Comparison of ENCODE assay signal across 8 mouse cellular contexts in genomic region chr11:79530333-79530761, GRCm38 (mm10). TPM values are rescaled to one million over a fixed set of nuclear protein-coding genes. Genes with fewer than 3 reads are reported as not detected.
A peak's percentile ranks its signal among the peaks of the same experiment; 100 is the strongest.
DNase-seq lines count a peak whose midpoint lies in the region; ATAC-seq and TF ChIP-seq lines count a peak whose summit lies in the region.
"Had no signal": no experiment of that assay in that cellular context is flagged by ENCODE, and none has a peak within 500 bp of the region (broad histone marks: within the 10 kb centered on the region; RNA-seq: fewer than 3 reads in every experiment).

Gene Evi2, minus strand, starts transcription at chr11:79530589.
Gene Evi2a, minus strand, starts transcription at chr11:79530609.

- peaks cover 23% of the 10 kb centered on the region for H3K4me1 ChIP-seq in heart, postnatal 0 days (ENCODE audit: control insufficient read depth, insufficient read depth)
- no peaks in the 10 kb centered on the region for H3K4me1 ChIP-seq in hindbrain, embryonic 16.5 days (ENCODE audit: control insufficient read depth, insufficient read depth, low read depth, low read length)
- H3K4me1 ChIP-seq in stomach, postnatal 0 days (replicated peaks; ENCODE audit: control insufficient read depth, insufficient read depth): no peaks in the 10 kb centered on the region
- H3K4me1 ChIP-seq: limb, embryonic 12.5 days had no signal

- peak; percentile 97 for DNase-seq in 416B (ENCODE audit: low read depth)
- DNase-seq in heart, postnatal 0 days (ENCODE audit: low spot score): peak; percentile 19
- peak; percentile 48 for DNase-seq in lung, postnatal 25 days (ENCODE audit: low spot score)
- no peak for DNase-seq in adrenal gland, postnatal 10 days
- no peak for DNase-seq in stomach, postnatal 0 days (ENCODE audit: low spot score)

- H3K4me2 ChIP-seq in heart, postnatal 0 days (ENCODE audit: low read depth, low read length): no peak within 1 kb of the TSS
- H3K4me2 ChIP-seq in hindbrain, embryonic 16.5 days (ENCODE audit: low read length): no peak within 1 kb of the TSS
- no peak within 1 kb of the TSS for H3K4me2 ChIP-seq in stomach, postnatal 0 days (replicated peaks; ENCODE audit: low read depth)
- H3K4me2 ChIP-seq: limb, embryonic 12.5 days had no signal

- peaks cover 40% of the 10 kb centered on the region for H3K36me3 ChIP-seq in C2C12 (ENCODE audit: control insufficient read depth, insufficient read depth)
- H3K36me3 ChIP-seq in heart, postnatal 0 days (replicated peaks; ENCODE audit: control insufficient read depth, insufficient read depth, low read length): peaks cover 9% of the 10 kb centered on the region; the same call in 1 of the 2 replicates
- 0 out of 2 replicates have a peak, but pooled peaks cover 2% of the 10 kb centered on the region for H3K36me3 ChIP-seq in hindbrain, embryonic 16.5 days (ENCODE audit: control insufficient read depth, insufficient read depth, low read length)
- no peaks in the 10 kb centered on the region; the same call in 1 of the 2 replicates for H3K36me3 ChIP-seq in stomach, postnatal 0 days (ENCODE audit: control insufficient read depth, insufficient read depth, low read length)

- 85% methylated on average over 7 of the region's 7 CpGs for WGBS in heart, postnatal 0 days
- 83% methylated on average over 7 of the region's 7 CpGs for WGBS in hindbrain, embryonic 16.5 days
- WGBS in stomach, postnatal 0 days: 85% methylated on average over 7 of the region's 7 CpGs

- H3K9ac ChIP-seq in heart, postnatal 0 days (replicated peaks; ENCODE audit: low read depth, low read length): no peak within 1 kb of the TSS
- no peak within 1 kb of the TSS for H3K9ac ChIP-seq in hindbrain, embryonic 16.5 days (ENCODE audit: low read depth, low read length)
- H3K9ac ChIP-seq in stomach, postnatal 0 days (ENCODE audit: low read length): no peak within 1 kb of the TSS
- H3K9ac ChIP-seq: limb, embryonic 12.5 days had no signal

- peaks cover 31% of the 10 kb centered on the region for H3K79me2 ChIP-seq in C2C12 (ENCODE audit: control insufficient read depth, insufficient read depth)

- no peak for TF ChIP-seq EP300 in heart, postnatal 0 days (IDR thresholded peaks at IDR 0.05; ENCODE audit: low read depth)
- no peak for TF ChIP-seq EP300 in stomach, postnatal 0 days (optimal IDR thresholded peaks at IDR 0.05)

- ATAC-seq in heart, postnatal 0 days (ENCODE audit: insufficient read depth, low read depth): no peak
- no peak for ATAC-seq in hindbrain, embryonic 16.5 days
- ATAC-seq in stomach, postnatal 0 days (ENCODE audit: low FRiP score, low TSS enrichment): no peak

- no peaks in the 10 kb centered on the region for H3K79me3 ChIP-seq in C2C12 (ENCODE audit: low read depth)

- H3K4me3 ChIP-seq in C2C12 (ENCODE audit: insufficient read depth, poor library complexity, severe bottlenecking): peak within 1 kb of the TSS; percentile 21
- H3K4me3 ChIP-seq in heart, postnatal 0 days (ENCODE audit: low read depth, low read length): no peak within 1 kb of the TSS
- H3K4me3 ChIP-seq in hindbrain, embryonic 16.5 days (ENCODE audit: low read length): no peak within 1 kb of the TSS
- no peak within 1 kb of the TSS for H3K4me3 ChIP-seq in stomach, postnatal 0 days (ENCODE audit: low read depth, low read length)
- H3K4me3 ChIP-seq: limb, embryonic 12.5 days had no signal

- peak within 1 kb of the TSS; percentile 63 for H3ac ChIP-seq in C2C12 (ENCODE audit: control insufficient read depth, insufficient read length, low read depth)

- H3K9me3 ChIP-seq in heart, postnatal 0 days (replicated peaks; ENCODE audit: control insufficient read depth, low read length): no peaks in the 10 kb centered on the region
- no peaks in the 10 kb centered on the region for H3K9me3 ChIP-seq in hindbrain, embryonic 16.5 days (ENCODE audit: control insufficient read depth, low read length)
- H3K9me3 ChIP-seq in stomach, postnatal 0 days (ENCODE audit: control insufficient read depth, low read length): no peaks in the 10 kb centered on the region
- H3K9me3 ChIP-seq: limb, embryonic 12.5 days had no signal

- no peak for TF ChIP-seq CTCF in C2C12 (IDR thresholded peaks at IDR 0.05; ENCODE audit: control insufficient read depth, insufficient read depth, insufficient read length)
- no peak for TF ChIP-seq CTCF in heart, postnatal 0 days (IDR thresholded peaks at IDR 0.05; ENCODE audit: low read depth)
- TF ChIP-seq CTCF in stomach, postnatal 0 days (IDR thresholded peaks at IDR 0.05; ENCODE audit: low read depth): no peak

- H3K27ac ChIP-seq in heart, postnatal 0 days (ENCODE audit: low read depth): no peak within 1 kb of the TSS
- no peak within 1 kb of the TSS for H3K27ac ChIP-seq in hindbrain, embryonic 16.5 days (ENCODE audit: low read depth, low read length)
- no peak within 1 kb of the TSS for H3K27ac ChIP-seq in stomach, postnatal 0 days (replicated peaks)
- H3K27ac ChIP-seq: limb, embryonic 12.5 days had no signal

- H3K27me3 ChIP-seq in C2C12 (ENCODE audit: control insufficient read depth, insufficient read depth, insufficient read length): no peaks in the 10 kb centered on the region
- no peaks in the 10 kb centered on the region for H3K27me3 ChIP-seq in heart, postnatal 0 days (ENCODE audit: control insufficient read depth, insufficient read depth, low read length)
- H3K27me3 ChIP-seq in hindbrain, embryonic 16.5 days (replicated peaks; ENCODE audit: control insufficient read depth, insufficient read depth, low read length): no peaks in the 10 kb centered on the region
- no peaks in the 10 kb centered on the region for H3K27me3 ChIP-seq in stomach, postnatal 0 days (ENCODE audit: control insufficient read depth, insufficient read depth, low read length)
- H3K27me3 ChIP-seq: limb, embryonic 12.5 days had no signal

TF ChIP-seq in C2C12, 6 proteins besides CTCF, POLR2A, EP300 and RAD21:
- no peak for TF ChIP-seq CEBPB (IDR thresholded peaks at IDR 0.05; ENCODE audit: low read depth)
- TF ChIP-seq MYOG (IDR thresholded peaks at IDR 0.05; ENCODE audit: control insufficient read depth, extremely low read depth, insufficient read length): no peak
- peak; percentile 92 for TF ChIP-seq MYOD1 (IDR thresholded peaks at IDR 0.05; ENCODE audit: control insufficient read depth, insufficient read length, low read depth)
- peak; percentile 28 for TF ChIP-seq FOSL1 (IDR thresholded peaks at IDR 0.05; ENCODE audit: insufficient read depth, low read length, poor library complexity, severe bottlenecking)
- TF ChIP-seq USF1 (IDR thresholded peaks at IDR 0.05; ENCODE audit: low read depth): no peak
- TF ChIP-seq MAX (IDR thresholded peaks at IDR 0.05): peak; percentile 52
TF ChIP-seq in C2C12: peak in this region for 3.

RNA-seq across cellular contexts. Expression of gene Evi2, which starts in this region (rescaled TPM):
- polyA plus RNA-seq in C2C12 (2012; fragmentation: generic; extraction: Trizol): 0.07 TPM
- not detected in 2 replicates for total RNA-seq in heart, postnatal 0 days (2014; rRNA removed; ENCODE audit: low replicate concordance)
- 0.14 and 0.19 TPM in 2 replicates for polyA plus RNA-seq in heart, postnatal 0 days (2015; fragmentation: Nextera tagmentation; extraction: Ambion mirVana)
- 0.39 and 0.61 TPM in 2 replicates for polyA plus RNA-seq in hindbrain, embryonic 16.5 days (2015; fragmentation: Nextera tagmentation; extraction: Ambion mirVana)
- total RNA-seq in adrenal gland, postnatal 10 days (2021): under 1 TPM; 0.18 to 0.27 TPM
- 0.05 and 0.28 TPM in 2 replicates for polyA plus RNA-seq in stomach, postnatal 0 days (2015; fragmentation: Nextera tagmentation; extraction: Ambion mirVana)

RNA-seq across cellular contexts. Expression of gene Evi2a, which starts in this region (rescaled TPM):
- polyA plus RNA-seq in C2C12 (2012; fragmentation: generic; extraction: Trizol): 12.9 TPM
- 2.0 and 2.1 TPM in 2 replicates for total RNA-seq in heart, postnatal 0 days (2014; rRNA removed; ENCODE audit: low replicate concordance)
- polyA plus RNA-seq in heart, postnatal 0 days (2015; fragmentation: Nextera tagmentation; extraction: Ambion mirVana): 2.5 TPM in 2 replicates
- polyA plus RNA-seq in hindbrain, embryonic 16.5 days (2015; fragmentation: Nextera tagmentation; extraction: Ambion mirVana): 3.1 TPM in 2 replicates
- total RNA-seq in adrenal gland, postnatal 10 days (2021): 1 to 10 TPM; 2.3 to 3.0 TPM
- 3.0 and 4.5 TPM in 2 replicates for polyA plus RNA-seq in stomach, postnatal 0 days (2015; fragmentation: Nextera tagmentation; extraction: Ambion mirVana)

Comparison
In these comparisons a context has a peak if more than half of its experiments do, and no peak if none do; other contexts are left out.
1. DNase-seq: peak in 416B (single experiment), heart, postnatal 0 days (single experiment) and lung, postnatal 25 days (single experiment); none in adrenal gland, postnatal 10 days (single experiment) and stomach, postnatal 0 days (single experiment).